Mouse (Mus musculus): ENCODE measurements around the gene Rad23a.

Rad23a gene

GRCm38 (mm10) chr8:84840248-84840999, at the start of gene Rad23a:
TSS of gene Rad23a (minus strand) at chr8:84840665.
- peak; percentile 98 for DNase-seq (ENCODE audit: low read depth, low spot score)

GRCm38 (mm10) chr8:84889141-84889540, 48.7 kb upstream of the Rad23a start:
- DNase-seq (ENCODE audit: low read depth, low spot score): no peak

GRCm38 (mm10) chr8:84888280-84888679, 47.8 kb upstream of the Rad23a start:
- DNase-seq (ENCODE audit: low read depth, low spot score): no peak

GRCm38 (mm10) chr8:84884728-84885127, 44.3 kb upstream of the Rad23a start:
- DNase-seq (ENCODE audit: low read depth, low spot score): no peak

- DNase-seq (ENCODE audit: low read depth, low spot score): no peak
Observed at GRCm38 (mm10) chr8:84878915-84879314, 38.5 kb upstream of the Rad23a start.

GRCm38 (mm10) chr8:84877297-84878035, 37.0 kb upstream of the Rad23a start:
- peak; percentile 84 for DNase-seq (ENCODE audit: low read depth, low spot score)

- no peak for DNase-seq (ENCODE audit: low read depth, low spot score)
Observed at GRCm38 (mm10) chr8:84874339-84874738, 33.9 kb upstream of the Rad23a start.

- DNase-seq (ENCODE audit: low read depth, low spot score): no peak
Observed at GRCm38 (mm10) chr8:84873016-84873415, 32.6 kb upstream of the Rad23a start.

GRCm38 (mm10) chr8:84872309-84872965, 32.0 kb upstream of the Rad23a start:
- DNase-seq (ENCODE audit: low read depth, low spot score): no peak

- peak; percentile 64 for DNase-seq (ENCODE audit: low read depth, low spot score)
Observed at GRCm38 (mm10) chr8:84871376-84872308, 31.2 kb upstream of the Rad23a start, which contains the start of gene Syce2. TSS of gene Syce2 (plus strand) at chr8:84872111.

GRCm38 (mm10) chr8:84856864-84857441, 16.5 kb upstream of the Rad23a start, which contains the start of gene Farsa:
TSS of gene Farsa (plus strand) at chr8:84856989.
- DNase-seq (ENCODE audit: low read depth, low spot score): peak; percentile 99

- no peak for DNase-seq (ENCODE audit: low read depth, low spot score)
Observed at GRCm38 (mm10) chr8:84856434-84856833, 16.0 kb upstream of the Rad23a start.

- DNase-seq (ENCODE audit: low read depth, low spot score): peak; percentile 34
Observed at GRCm38 (mm10) chr8:84847684-84848435, 7.4 kb upstream of the Rad23a start.

GRCm38 (mm10) chr8:84846722-84847572, 6.5 kb upstream of the Rad23a start, which contains the start of gene Calr:
TSS of gene Calr (minus strand) at chr8:84846934.
- DNase-seq (ENCODE audit: low read depth, low spot score): peak; percentile 100

GRCm38 (mm10) chr8:84846094-84846721, 5.7 kb upstream of the Rad23a start:
- peak; percentile 42 for DNase-seq (ENCODE audit: low read depth, low spot score)

GRCm38 (mm10) chr8:84845355-84846093, 5.1 kb upstream of the Rad23a start:
- DNase-seq (ENCODE audit: low read depth, low spot score): peak; percentile 56

- no peak for DNase-seq (ENCODE audit: low read depth, low spot score)
Observed at GRCm38 (mm10) chr8:84844397-84845070, 4.1 kb upstream of the Rad23a start.

Data from brain, adult 2 months (tissue).